Mouse (Mus musculus): ENCODE measurements around the gene Palm3.
"Not testable (repeated sequence)": the region's sequence is repeated elsewhere in the genome, so short reads cannot be mapped to it uniquely, and the experiment has no call there.

The Palm3 gene

GRCm38 (mm10) chr8:83997511-83998141 is 23.6 kb upstream of the Palm3 start, which contains the start of gene Samd1:
Gene Samd1, plus strand, starts transcription at chr8:83997672.
- peak; percentile 79 for DNase-seq (ENCODE audit: low read depth, low spot score)

GRCm38 (mm10) chr8:83998231-83999056 is 22.8 kb upstream of the Palm3 start:
- peak; percentile 87 for DNase-seq (ENCODE audit: low read depth, low spot score)

- DNase-seq (ENCODE audit: low read depth, low spot score) = no peak
Measured at GRCm38 (mm10) chr8:83999057-83999705, 22.1 kb upstream of the Palm3 start.

- no peak for DNase-seq (ENCODE audit: low read depth, low spot score)
Measured at GRCm38 (mm10) chr8:83999825-84000224, 21.4 kb upstream of the Palm3 start.

GRCm38 (mm10) chr8:84001281-84002000 is 19.8 kb upstream of the Palm3 start, which contains the start of gene 1700067K01Rik:
Gene 1700067K01Rik, plus strand, starts transcription at chr8:84001502.
- peak; percentile 75 for DNase-seq (ENCODE audit: low read depth, low spot score)

- DNase-seq (ENCODE audit: low read depth, low spot score) = no peak
Measured at GRCm38 (mm10) chr8:84002957-84003611, 18.2 kb upstream of the Palm3 start.

- no peak for DNase-seq (ENCODE audit: low read depth, low spot score)
Measured at GRCm38 (mm10) chr8:84003612-84004246, 17.5 kb upstream of the Palm3 start.

- DNase-seq (ENCODE audit: low read depth, low spot score) = peak; percentile 97
Measured at GRCm38 (mm10) chr8:84004533-84005201, 16.6 kb upstream of the Palm3 start.

- DNase-seq (ENCODE audit: low read depth, low spot score) = not testable (repeated sequence)
Measured at GRCm38 (mm10) chr8:84005502-84005901, 15.8 kb upstream of the Palm3 start.

- peak; percentile 87 for DNase-seq (ENCODE audit: low read depth, low spot score)
Measured at GRCm38 (mm10) chr8:84008362-84008761, 12.9 kb upstream of the Palm3 start.

GRCm38 (mm10) chr8:84009876-84010275 is 11.4 kb upstream of the Palm3 start:
- peak; percentile 92 for DNase-seq (ENCODE audit: low read depth, low spot score)

GRCm38 (mm10) chr8:84010625-84011611 is 10.4 kb upstream of the Palm3 start:
- peak; percentile 85 for DNase-seq (ENCODE audit: low read depth, low spot score)

GRCm38 (mm10) chr8:84011705-84012498 is 9.4 kb upstream of the Palm3 start, which contains the start of gene 2210011C24Rik:
Gene 2210011C24Rik, minus strand, starts transcription at chr8:84012171.
- peak; percentile 85 for DNase-seq (ENCODE audit: low read depth, low spot score)

GRCm38 (mm10) chr8:84012499-84013165 is 8.6 kb upstream of the Palm3 start:
- peak; percentile 38 for DNase-seq (ENCODE audit: low read depth, low spot score)

- DNase-seq (ENCODE audit: low read depth, low spot score) = peak; percentile 39
Measured at GRCm38 (mm10) chr8:84015833-84016232, 5.4 kb upstream of the Palm3 start.

GRCm38 (mm10) chr8:84019738-84020137 is 1.5 kb upstream of the Palm3 start:
- DNase-seq (ENCODE audit: low read depth, low spot score) = no peak

- peak; percentile 91 for DNase-seq (ENCODE audit: low read depth, low spot score)
Measured at GRCm38 (mm10) chr8:84021569-84021968, 298 bp downstream of the Palm3 start.

Measured in ZHBTc4 (cell line).